Mouse (Mus musculus): ENCODE measurements around the gene Qsox1. TPM values are rescaled to one million over a fixed set of nuclear protein-coding genes. Genes with fewer than 3 reads are reported as not detected.

Qsox1 gene
- polyA plus RNA-seq, 1 experiment from 2014 or later, result 14.8 TPM

DNA sequence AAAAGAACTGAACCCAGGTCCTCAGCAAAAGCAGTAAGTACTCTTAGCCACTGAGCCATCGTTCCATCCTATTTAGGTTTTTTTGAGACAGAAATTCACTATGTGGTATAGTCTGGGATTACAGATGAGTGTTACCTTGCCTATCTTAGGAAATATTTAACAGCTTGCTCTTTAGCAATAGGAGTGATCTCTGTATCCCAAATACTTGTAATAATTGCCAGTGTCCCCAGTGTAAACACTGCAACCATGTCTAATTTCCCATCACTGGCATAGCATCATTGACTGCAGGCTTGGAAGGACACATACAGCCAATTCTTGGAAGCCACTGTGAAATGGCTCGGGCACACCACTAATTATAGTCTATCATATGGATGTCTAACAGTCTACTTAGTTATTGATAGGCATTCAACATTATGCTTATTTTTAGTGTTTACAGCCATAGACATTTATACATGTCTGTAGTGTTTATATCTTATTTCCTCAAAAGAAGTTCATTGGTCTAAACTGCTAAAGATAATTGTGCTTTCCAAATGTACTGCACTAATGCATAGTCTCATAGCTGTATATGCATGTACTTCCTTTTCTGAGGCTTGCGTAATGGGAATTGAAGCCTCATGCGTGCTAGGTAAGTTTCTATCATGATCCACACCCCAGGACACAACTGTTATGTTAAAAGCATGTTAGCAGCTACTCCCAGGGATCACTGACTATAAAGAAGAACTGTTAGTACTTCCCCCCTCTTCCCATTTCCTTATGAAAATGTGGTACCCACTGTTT, 13.4 kb upstream of the Qsox1 start:
- WGBS, result 90% methylated on average over 4 of the region's 4 CpGs
- Histone ChIP-seq H3K27ac (replicated peaks) (no peak overlapping the region), H3K4me3 (no peak overlapping the region), H3K27me3 (replicated peaks; ENCODE audit: low read depth, poor library complexity, severe bottlenecking) (no peaks in the 10 kb centered on the region), H3K36me3 (replicated peaks) (no peaks in the 10 kb centered on the region), H3K4me1 (peaks cover 7% of the 10 kb centered on the region; the same call in 1 of the 2 replicates), H3K9me3 (no peaks in the 10 kb centered on the region)
- no peak for DNase-seq (ENCODE audit: low spot score)

DNA sequence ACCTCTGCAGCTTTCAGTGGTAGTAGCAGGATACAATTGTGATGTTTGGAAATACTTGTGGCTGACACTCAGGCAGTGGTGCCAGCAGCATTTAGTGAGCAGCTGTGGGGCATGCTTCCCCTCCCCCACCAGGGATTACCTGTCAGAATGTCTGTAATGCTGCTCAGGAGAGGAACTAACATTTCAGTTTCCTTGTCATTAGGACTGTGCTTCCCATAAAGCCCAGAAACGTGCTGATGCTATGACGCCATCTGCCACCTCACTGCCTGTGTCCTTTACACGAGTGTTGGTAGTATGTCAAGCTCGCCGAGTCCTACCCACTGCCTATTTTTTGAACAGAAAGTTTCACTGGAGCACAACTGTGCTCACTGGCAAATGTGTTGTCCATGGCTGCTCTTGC, 8.0 kb upstream of the Qsox1 start:
- WGBS, result 89% methylated on average over 5 of the region's 5 CpGs
- DNase-seq (ENCODE audit: low spot score), result no peak
- H3K4me3 ChIP-seq, result no peak overlapping the region
- H3K4me1 ChIP-seq, result no peaks in the 10 kb centered on the region
- no peaks in the 10 kb centered on the region for H3K36me3 ChIP-seq (replicated peaks)
- no peak overlapping the region for H3K27ac ChIP-seq (replicated peaks)
- H3K27me3 ChIP-seq (replicated peaks; ENCODE audit: low read depth, poor library complexity, severe bottlenecking), result no peaks in the 10 kb centered on the region
- no peaks in the 10 kb centered on the region for H3K9me3 ChIP-seq

DNA sequence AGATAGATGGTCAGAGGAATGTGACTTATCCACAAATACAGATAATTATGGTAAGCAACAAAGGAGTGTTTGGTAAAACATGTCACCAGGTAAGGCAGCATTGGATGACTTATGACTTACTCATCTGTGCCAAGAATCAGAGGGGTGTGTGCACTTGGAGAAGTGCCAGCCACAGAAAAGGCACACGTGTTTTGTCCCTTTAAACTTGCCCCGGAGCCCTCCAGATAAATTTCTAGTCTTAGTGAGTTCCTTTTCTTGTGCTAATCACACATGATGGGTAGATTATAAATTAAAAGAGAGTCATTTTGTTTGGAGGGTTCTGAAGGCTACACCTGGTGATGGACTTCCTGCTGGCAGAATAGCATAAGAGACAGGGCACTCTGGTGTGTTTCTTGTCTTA, 3.5 kb upstream of the Qsox1 start:
- Histone ChIP-seq H3K4me3 (no peak overlapping the region), H3K27me3 (replicated peaks; ENCODE audit: low read depth, poor library complexity, severe bottlenecking) (peaks cover 15% of the 10 kb centered on the region), H3K27ac (replicated peaks) (no peak overlapping the region), H3K36me3 (replicated peaks) (no peaks in the 10 kb centered on the region), H3K9me3 (no peaks in the 10 kb centered on the region), H3K4me1 (peaks cover 14% of the 10 kb centered on the region)
- WGBS, result 74% methylated on average over 2 of the region's 2 CpGs
- no peak for DNase-seq (ENCODE audit: low spot score)

GRCm38 (mm10) chr1:155811995-155812580, 601 bp downstream of the Qsox1 start:
- Histone ChIP-seq H3K9me3 (no peaks in the 10 kb centered on the region), H3K27ac (replicated peaks) (peak overlapping the region; percentile 74), H3K36me3 (replicated peaks) (no peaks in the 10 kb centered on the region), H3K4me3 (peak overlapping the region; percentile 75), H3K4me1 (peaks cover 28% of the 10 kb centered on the region), H3K27me3 (replicated peaks; ENCODE audit: low read depth, poor library complexity, severe bottlenecking) (peaks cover 16% of the 10 kb centered on the region)
- DNase-seq (ENCODE audit: low spot score), result no peak
- 4% methylated on average over 22 of the region's 22 CpGs for WGBS

DNA sequence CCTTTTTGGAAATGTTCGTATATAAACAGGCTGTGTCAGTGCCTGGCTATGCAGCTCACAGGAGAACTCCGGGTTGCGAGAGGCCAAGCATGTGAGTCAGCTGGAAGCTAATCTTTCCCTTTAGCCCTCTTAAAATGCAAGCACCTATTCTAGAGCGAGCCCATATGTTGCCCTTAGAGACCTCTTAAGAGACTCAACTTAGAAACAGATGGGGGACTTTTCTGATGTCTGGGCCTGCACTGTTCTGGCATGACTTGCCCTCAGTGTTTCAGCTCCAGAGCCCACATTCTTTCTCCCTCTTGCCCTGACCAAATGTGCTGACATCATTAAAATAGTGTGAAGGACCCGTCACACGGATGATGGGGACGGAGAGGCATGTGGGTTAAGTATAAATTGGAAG, 2.1 kb downstream of the Qsox1 start:
- 64% methylated on average over 7 of the region's 7 CpGs for WGBS
- Histone ChIP-seq H3K27me3 (replicated peaks; ENCODE audit: low read depth, poor library complexity, severe bottlenecking) (peaks cover 16% of the 10 kb centered on the region), H3K4me3 (no peak overlapping the region), H3K9me3 (no peaks in the 10 kb centered on the region), H3K27ac (replicated peaks) (no peak overlapping the region), H3K4me1 (peaks cover 28% of the 10 kb centered on the region), H3K36me3 (replicated peaks) (no peaks in the 10 kb centered on the region)
- DNase-seq (ENCODE audit: low spot score), result no peak

- Histone ChIP-seq H3K27me3 (replicated peaks; ENCODE audit: low read depth, poor library complexity, severe bottlenecking) (peaks cover 16% of the 10 kb centered on the region), H3K4me1 (peaks cover 28% of the 10 kb centered on the region), H3K36me3 (replicated peaks) (no peaks in the 10 kb centered on the region), H3K9me3 (no peaks in the 10 kb centered on the region), H3K27ac (replicated peaks) (no peak overlapping the region), H3K4me3 (no peak overlapping the region)
- no peak for DNase-seq (ENCODE audit: low spot score)
- WGBS, result 80% methylated on average over 10 of the region's 10 CpGs
Observed at GRCm38 (mm10) chr1:155809706-155810442, 2.8 kb downstream of the Qsox1 start.

DNA sequence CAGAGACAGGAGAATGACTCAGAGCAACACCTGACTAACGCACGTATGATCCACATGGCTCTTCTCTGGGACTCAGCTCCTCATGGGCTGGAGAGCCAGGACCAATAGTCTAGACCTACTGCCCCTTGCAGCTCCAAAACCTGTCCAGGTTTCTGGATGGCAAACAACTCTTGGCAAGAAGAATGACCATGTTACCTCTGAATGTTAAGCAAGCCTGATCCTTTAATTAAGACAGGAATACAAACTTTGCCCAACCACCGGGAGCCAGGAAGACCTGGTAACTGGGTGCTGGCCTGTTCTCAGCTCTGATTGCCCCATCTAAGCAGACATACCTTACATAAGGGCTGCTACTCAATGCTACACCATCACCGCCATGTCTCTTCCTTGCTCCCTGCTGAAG, 4.4 kb downstream of the Qsox1 start:
- Histone ChIP-seq H3K4me1 (peaks cover 27% of the 10 kb centered on the region), H3K4me3 (no peak overlapping the region), H3K27ac (replicated peaks) (no peak overlapping the region), H3K36me3 (replicated peaks) (peaks cover 5% of the 10 kb centered on the region), H3K27me3 (replicated peaks; ENCODE audit: low read depth, poor library complexity, severe bottlenecking) (peaks cover 10% of the 10 kb centered on the region), H3K9me3 (no peaks in the 10 kb centered on the region)
- WGBS, result 91% methylated on average over 4 of the region's 4 CpGs
- DNase-seq (ENCODE audit: low spot score), result no peak

- no peaks in the 10 kb centered on the region; the same call in 1 of the 2 replicates for H3K27me3 ChIP-seq (replicated peaks; ENCODE audit: low read depth, poor library complexity, severe bottlenecking)
- no peak overlapping the region for H3K27ac ChIP-seq (replicated peaks)
- peaks cover 8% of the 10 kb centered on the region for H3K4me1 ChIP-seq
- no peaks in the 10 kb centered on the region for H3K9me3 ChIP-seq
- peaks cover 21% of the 10 kb centered on the region for H3K36me3 ChIP-seq (replicated peaks)
- H3K4me3 ChIP-seq, result no peak overlapping the region
- no peak for DNase-seq (ENCODE audit: low spot score)
- WGBS, result 94% methylated on average over 9 of the region's 9 CpGs
Observed at GRCm38 (mm10) chr1:155805607-155806006, 7.1 kb downstream of the Qsox1 start.

DNA sequence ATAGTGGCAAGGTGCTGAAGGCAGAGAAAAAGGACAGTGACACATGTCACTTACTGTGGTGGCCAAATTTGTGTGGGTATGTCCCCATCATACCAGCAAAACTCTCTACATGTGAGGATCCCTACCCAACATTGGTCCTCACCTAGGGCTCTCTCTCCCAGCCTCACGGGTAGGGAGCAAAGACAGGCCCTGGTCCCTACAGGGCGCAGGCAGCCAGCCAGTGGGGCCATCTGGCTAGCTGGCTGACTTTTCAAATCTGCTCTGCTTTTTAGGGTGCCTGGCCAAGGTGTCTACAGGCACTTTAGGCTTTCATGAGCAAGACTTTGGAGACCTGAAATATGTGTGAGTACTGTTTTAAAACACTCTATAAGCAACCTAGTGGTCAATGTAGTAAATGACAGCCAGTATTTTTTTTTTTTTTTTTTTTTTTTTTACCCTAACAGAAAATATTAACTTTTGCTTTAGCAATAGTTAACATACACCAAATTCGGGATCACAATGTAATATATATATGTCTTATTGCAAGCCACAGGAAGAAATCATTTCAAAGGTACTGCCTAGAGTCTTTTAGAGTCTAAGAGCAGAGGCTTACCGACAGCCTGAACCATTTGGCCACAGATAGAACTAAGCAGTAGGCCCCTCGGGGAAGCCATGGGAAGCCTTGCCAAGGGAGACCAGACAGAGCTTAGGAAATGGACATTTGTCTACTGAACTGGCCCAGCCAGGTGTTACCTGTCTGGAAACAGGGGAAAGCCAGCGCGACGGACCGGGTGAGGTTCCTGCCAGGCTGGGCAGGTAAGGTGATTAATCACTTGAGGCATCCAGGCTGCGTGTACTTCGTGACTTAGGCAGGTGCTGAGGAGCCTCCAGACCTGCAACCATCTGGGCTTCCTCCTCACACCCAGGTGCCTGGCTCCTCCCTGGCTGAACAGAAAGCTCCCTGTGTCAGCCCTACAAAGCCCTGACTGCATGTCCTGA, 11.4 kb downstream of the Qsox1 start:
- 91% methylated on average over 11 of the region's 11 CpGs for WGBS
- no peak overlapping the region for H3K4me3 ChIP-seq
- H3K27me3 ChIP-seq (replicated peaks; ENCODE audit: low read depth, poor library complexity, severe bottlenecking), result no peaks in the 10 kb centered on the region
- H3K27ac ChIP-seq (replicated peaks), result no peak overlapping the region
- peaks cover 34% of the 10 kb centered on the region for H3K36me3 ChIP-seq (replicated peaks)
- H3K9me3 ChIP-seq, result no peaks in the 10 kb centered on the region
- no peaks in the 10 kb centered on the region for H3K4me1 ChIP-seq
- no peak for DNase-seq (ENCODE audit: low spot score)

GRCm38 (mm10) chr1:155798000-155798399, 14.7 kb downstream of the Qsox1 start:
- Histone ChIP-seq H3K36me3 (replicated peaks) (peaks cover 53% of the 10 kb centered on the region), H3K27ac (replicated peaks) (no peak overlapping the region), H3K4me3 (no peak overlapping the region), H3K4me1 (no peaks in the 10 kb centered on the region), H3K27me3 (replicated peaks; ENCODE audit: low read depth, poor library complexity, severe bottlenecking) (no peaks in the 10 kb centered on the region), H3K9me3 (no peaks in the 10 kb centered on the region)
- no peak for DNase-seq (ENCODE audit: low spot score)
- WGBS, result 94% methylated on average over 4 of the region's 4 CpGs

DNA sequence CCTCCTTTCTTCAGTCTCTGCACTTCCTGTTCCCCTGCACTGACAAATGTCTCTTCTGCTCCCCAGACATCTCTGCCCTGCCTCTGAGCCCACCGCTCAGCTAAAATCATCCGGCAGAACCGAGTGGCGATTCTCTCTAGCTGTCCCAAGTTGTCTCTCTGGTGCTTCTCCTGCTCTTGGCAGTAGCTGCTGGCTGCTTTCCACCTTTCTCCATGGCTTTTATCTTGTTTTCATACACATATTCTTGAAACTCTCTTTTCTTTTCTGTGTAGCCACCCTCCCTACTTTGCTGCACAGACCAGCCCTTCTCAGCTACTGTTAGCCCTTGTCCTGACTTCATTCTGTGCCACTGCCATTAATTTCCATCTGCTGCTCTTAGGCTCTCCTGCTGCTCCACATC, 15.3 kb downstream of the Qsox1 start:
- no peaks in the 10 kb centered on the region for H3K27me3 ChIP-seq (replicated peaks; ENCODE audit: low read depth, poor library complexity, severe bottlenecking)
- H3K36me3 ChIP-seq (replicated peaks), result peaks cover 50% of the 10 kb centered on the region
- H3K27ac ChIP-seq (replicated peaks), result no peak overlapping the region
- no peak for DNase-seq (ENCODE audit: low spot score)
- no peak overlapping the region for H3K4me3 ChIP-seq
- 89% methylated on average over 4 of the region's 4 CpGs for WGBS
- no peaks in the 10 kb centered on the region for H3K4me1 ChIP-seq
- H3K9me3 ChIP-seq, result no peaks in the 10 kb centered on the region

Measured in embryonic facial prominence, embryonic 10.5 days (tissue).